Mouse (Mus musculus): ENCODE results near the gene Hist1h1t. TPM values are rescaled to one million over a fixed set of nuclear protein-coding genes. Genes with fewer than 3 reads are reported as not detected.
"Not testable (repeated sequence)": the region's sequence is repeated elsewhere in the genome, so short reads cannot be mapped to it uniquely, and the experiment has no call there.

Hist1h1t gene
- polyA plus RNA-seq, 1 experiment from 2014 or later: not detected

GRCm38 (mm10) chr13:23717176-23717575 lies 21.6 kb downstream of the Hist1h1t start:
- no peak for ATAC-seq (ENCODE audit: insufficient number of reproducible peaks, low FRiP score)
- no peak overlapping the region for H3K4me3 ChIP-seq
- H3K4me2 ChIP-seq: no peak overlapping the region
- no peaks in the 10 kb centered on the region for H3K9me3 ChIP-seq (replicated peaks)
- WGBS: 40% methylated on average over 11 of the region's 11 CpGs
- H3K4me1 ChIP-seq (replicated peaks): peaks cover 10% of the 10 kb centered on the region
- H3K27me3 ChIP-seq (replicated peaks): no peaks in the 10 kb centered on the region
- no peaks in the 10 kb centered on the region for H3K36me3 ChIP-seq
- no peak overlapping the region for H3K9ac ChIP-seq
- H3K27ac ChIP-seq (ENCODE audit: poor library complexity, severe bottlenecking): no peak overlapping the region

- not testable (repeated sequence) for H3K36me3 ChIP-seq; H3K4me3 ChIP-seq; H3K27me3 ChIP-seq (replicated peaks); H3K4me2 ChIP-seq; H3K9me3 ChIP-seq (replicated peaks); ATAC-seq (ENCODE audit: insufficient number of reproducible peaks, low FRiP score); H3K27ac ChIP-seq (ENCODE audit: poor library complexity, severe bottlenecking); H3K9ac ChIP-seq
- 30% methylated on average over 2 of the region's 2 CpGs for WGBS
- H3K4me1 ChIP-seq (replicated peaks): peaks cover 10% of the 10 kb centered on the region
These were observed 22.1 kb downstream of the Hist1h1t start for GRCm38 (mm10) chr13:23717593-23718245.

- 0 out of 2 replicates have a peak overlapping the region, but pooled peaks have one; percentile 2 for H3K4me2 ChIP-seq
- no peaks in the 10 kb centered on the region for H3K36me3 ChIP-seq
- no peaks in the 10 kb centered on the region for H3K27me3 ChIP-seq (replicated peaks)
- peak overlapping the region; percentile 13; the same call in 1 of the 2 replicates for H3K27ac ChIP-seq (ENCODE audit: poor library complexity, severe bottlenecking)
- 40% methylated on average over 4 of the region's 4 CpGs for WGBS
- H3K9ac ChIP-seq: no peak overlapping the region
- H3K4me1 ChIP-seq (replicated peaks): peaks cover 23% of the 10 kb centered on the region
- ATAC-seq (ENCODE audit: insufficient number of reproducible peaks, low FRiP score): no peak
- 0 out of 2 replicates have a peak, but pooled peaks cover 4% of the 10 kb centered on the region for H3K9me3 ChIP-seq (replicated peaks)
- H3K4me3 ChIP-seq: no peak overlapping the region
These were observed 28.6 kb downstream of the Hist1h1t start for GRCm38 (mm10) chr13:23724239-23724638.

- Histone ChIP-seq H3K27me3 (replicated peaks) (no peaks in the 10 kb centered on the region; the same call in 1 of the 2 replicates), H3K36me3 (no peaks in the 10 kb centered on the region), H3K4me3 (no peak overlapping the region), H3K9ac (no peak overlapping the region), H3K4me1 (replicated peaks) (peaks cover 23% of the 10 kb centered on the region), H3K27ac (ENCODE audit: poor library complexity, severe bottlenecking) (no peak overlapping the region), H3K4me2 (no peak overlapping the region), H3K9me3 (replicated peaks) (0 out of 2 replicates have a peak, but pooled peaks cover 4% of the 10 kb centered on the region)
- 50% methylated on average over 1 of the region's 1 CpGs for WGBS
- no peak for ATAC-seq (ENCODE audit: insufficient number of reproducible peaks, low FRiP score)
These were observed 29.6 kb downstream of the Hist1h1t start for GRCm38 (mm10) chr13:23725213-23725612.

GRCm38 (mm10) chr13:23728472-23729191 lies 33.0 kb downstream of the Hist1h1t start:
- 71% methylated on average over 18 of the region's 18 CpGs for WGBS
- no peaks in the 10 kb centered on the region; the same call in 1 of the 2 replicates for H3K27me3 ChIP-seq (replicated peaks)
- H3K4me1 ChIP-seq (replicated peaks): peaks cover 27% of the 10 kb centered on the region
- H3K9ac ChIP-seq: no peak overlapping the region
- H3K4me3 ChIP-seq: no peak overlapping the region
- no peak overlapping the region for H3K27ac ChIP-seq (ENCODE audit: poor library complexity, severe bottlenecking)
- no peak for ATAC-seq (ENCODE audit: insufficient number of reproducible peaks, low FRiP score)
- H3K9me3 ChIP-seq (replicated peaks): no peaks in the 10 kb centered on the region
- no peak overlapping the region for H3K4me2 ChIP-seq
- no peaks in the 10 kb centered on the region for H3K36me3 ChIP-seq

- WGBS: 88% methylated on average over 9 of the region's 9 CpGs
- no peaks in the 10 kb centered on the region for H3K36me3 ChIP-seq
- no peak overlapping the region for H3K27ac ChIP-seq (ENCODE audit: poor library complexity, severe bottlenecking)
- no peak overlapping the region for H3K4me2 ChIP-seq
- H3K27me3 ChIP-seq (replicated peaks): no peaks in the 10 kb centered on the region; the same call in 1 of the 2 replicates
- H3K9me3 ChIP-seq (replicated peaks): no peaks in the 10 kb centered on the region
- no peak overlapping the region for H3K4me3 ChIP-seq
- H3K4me1 ChIP-seq (replicated peaks): peaks cover 22% of the 10 kb centered on the region
- H3K9ac ChIP-seq: no peak overlapping the region
- ATAC-seq (ENCODE audit: insufficient number of reproducible peaks, low FRiP score): no peak
These were observed 33.5 kb downstream of the Hist1h1t start for GRCm38 (mm10) chr13:23729192-23729525.

- Histone ChIP-seq H3K4me1 (replicated peaks) (peaks cover 16% of the 10 kb centered on the region), H3K4me2 (no peak overlapping the region), H3K4me3 (no peak overlapping the region), H3K27ac (ENCODE audit: poor library complexity, severe bottlenecking) (no peak overlapping the region), H3K9me3 (replicated peaks) (no peaks in the 10 kb centered on the region), H3K9ac (no peak overlapping the region), H3K27me3 (replicated peaks) (no peaks in the 10 kb centered on the region; the same call in 1 of the 2 replicates), H3K36me3 (no peaks in the 10 kb centered on the region)
- WGBS: 89% methylated on average over 5 of the region's 5 CpGs
- no peak for ATAC-seq (ENCODE audit: insufficient number of reproducible peaks, low FRiP score)
These were observed 34.1 kb downstream of the Hist1h1t start for GRCm38 (mm10) chr13:23729706-23730105.

- no peak overlapping the region for H3K4me3 ChIP-seq
- WGBS: 18% methylated on average over 8 of the region's 8 CpGs
- no peak for ATAC-seq (ENCODE audit: insufficient number of reproducible peaks, low FRiP score)
These were observed 34.9 kb downstream of the Hist1h1t start for GRCm38 (mm10) chr13:23730479-23730878.

GRCm38 (mm10) chr13:23732156-23732804 lies 36.7 kb downstream of the Hist1h1t start:
- 24% methylated on average over 8 of the region's 8 CpGs for WGBS
- Histone ChIP-seq H3K4me2 (no peak overlapping the region), H3K27me3 (replicated peaks) (no peaks in the 10 kb centered on the region; the same call in 1 of the 2 replicates), H3K36me3 (no peaks in the 10 kb centered on the region), H3K4me3 (no peak overlapping the region), H3K4me1 (replicated peaks) (peaks cover 10% of the 10 kb centered on the region), H3K9me3 (replicated peaks) (no peaks in the 10 kb centered on the region), H3K27ac (ENCODE audit: poor library complexity, severe bottlenecking) (no peak overlapping the region), H3K9ac (no peak overlapping the region)
- no peak for ATAC-seq (ENCODE audit: insufficient number of reproducible peaks, low FRiP score)

More at GRCm38 (mm10) chr13:23730479-23730878, 34.9 kb downstream of the Hist1h1t start:
- Histone ChIP-seq H3K4me2 (peak overlapping the region; percentile 39; the same call in 1 of the 2 replicates), H3K27me3 (replicated peaks) (no peaks in the 10 kb centered on the region; the same call in 1 of the 2 replicates), H3K4me1 (replicated peaks) (peaks cover 10% of the 10 kb centered on the region), H3K36me3 (no peaks in the 10 kb centered on the region), H3K9me3 (replicated peaks) (no peaks in the 10 kb centered on the region), H3K9ac (no peak overlapping the region), H3K27ac (ENCODE audit: poor library complexity, severe bottlenecking) (no peak overlapping the region)

GRCm38 (mm10) chr13:23737091-23737490 lies 41.5 kb downstream of the Hist1h1t start:
- no peak overlapping the region for H3K4me2 ChIP-seq
- H3K36me3 ChIP-seq: no peaks in the 10 kb centered on the region
- no peak overlapping the region for H3K4me3 ChIP-seq
- no peak overlapping the region for H3K27ac ChIP-seq (ENCODE audit: poor library complexity, severe bottlenecking)
- H3K4me1 ChIP-seq (replicated peaks): peaks cover 7% of the 10 kb centered on the region
- no peaks in the 10 kb centered on the region for H3K9me3 ChIP-seq (replicated peaks)
- WGBS: 86% methylated on average over 5 of the region's 5 CpGs
- H3K27me3 ChIP-seq (replicated peaks): no peaks in the 10 kb centered on the region
- no peak for ATAC-seq (ENCODE audit: insufficient number of reproducible peaks, low FRiP score)
- H3K9ac ChIP-seq: no peak overlapping the region

GRCm38 (mm10) chr13:23738041-23738440 lies 42.4 kb downstream of the Hist1h1t start:
- no peak for ATAC-seq (ENCODE audit: insufficient number of reproducible peaks, low FRiP score)
- Histone ChIP-seq H3K9me3 (replicated peaks) (no peaks in the 10 kb centered on the region), H3K27me3 (replicated peaks) (no peaks in the 10 kb centered on the region), H3K4me3 (peak overlapping the region; percentile 68), H3K4me1 (replicated peaks) (peaks cover 7% of the 10 kb centered on the region), H3K4me2 (peak overlapping the region; percentile 96), H3K27ac (ENCODE audit: poor library complexity, severe bottlenecking) (peak overlapping the region; percentile 100), H3K9ac (peak overlapping the region; percentile 96), H3K36me3 (no peaks in the 10 kb centered on the region)
- 19% methylated on average over 4 of the region's 4 CpGs for WGBS
